Mouse (Mus musculus) 3134 (cell line): ENCODE results near the gene C130073F10Rik.
"Not testable (repeated sequence)": the region's sequence is repeated elsewhere in the genome, so short reads cannot be mapped to it uniquely, and the experiment has no call there.

Experiments used
- DNase-seq: peaks from one replicate; pipeline ENCODE4 v3.0.0-alpha.2; 2011; ENCODE audit warnings: low spot score; ENCODE audit not compliant: insufficient read length; ENCODE audit errors: extremely low read depth

C130073F10Rik gene

GRCm38 (mm10) chr4:101893656-101894420 lies at the start of gene C130073F10Rik:
C130073F10Rik (minus strand) TSS chr4:101893789.
- DNase-seq, result no peak

DNA sequence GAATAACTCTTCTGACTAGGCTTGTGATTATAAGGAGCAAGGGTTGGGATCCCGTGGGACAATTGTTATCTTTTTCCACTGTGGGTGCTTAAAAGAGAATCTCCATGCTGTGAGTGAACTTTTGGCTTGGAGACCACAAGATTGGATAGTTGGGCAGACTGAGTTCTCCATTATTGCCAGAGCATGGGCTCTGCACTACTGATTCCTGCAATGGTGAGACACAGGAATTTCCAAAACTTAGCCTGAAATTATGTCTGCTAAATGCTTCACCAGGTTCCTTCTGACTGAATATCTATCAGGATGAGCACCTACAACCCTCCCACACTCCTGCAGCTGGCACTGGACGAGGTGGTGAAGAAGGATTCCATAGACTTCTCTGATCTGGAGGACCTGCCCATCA lies 46.5 kb upstream of the C130073F10Rik start, which contains the start of gene Gm12794:
Gene Gm12794 (plus strand): TSS at position 301 of the 400 bp plus-strand sequence.
- not testable (repeated sequence) for DNase-seq

DNA sequence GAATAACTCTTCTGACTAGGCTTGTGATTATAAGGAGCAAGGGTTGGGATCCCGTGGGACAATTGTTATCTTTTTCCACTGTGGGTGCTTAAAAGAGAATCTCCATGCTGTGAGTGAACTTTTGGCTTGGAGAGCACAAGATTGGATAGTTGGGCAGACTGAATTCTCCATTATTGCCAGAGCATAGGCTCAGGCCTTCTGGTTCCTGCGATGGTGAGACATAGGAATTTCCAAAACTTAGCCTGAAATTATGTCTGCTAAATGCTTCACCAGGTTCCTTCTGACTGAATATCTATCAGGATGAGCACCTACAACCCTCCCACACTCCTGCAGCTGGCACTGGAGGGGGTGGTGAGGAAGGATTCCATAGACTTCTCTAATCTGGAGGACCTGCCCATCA lies 15.2 kb upstream of the C130073F10Rik start, which contains the start of gene Gm12800:
Gene Gm12800 (plus strand): TSS at position 301 of the 400 bp plus-strand sequence.
- not testable (repeated sequence) for DNase-seq

- DNase-seq, result no peak
These were observed 4.2 kb downstream of the C130073F10Rik start for GRCm38 (mm10) chr4:101889377-101889776.

DNA sequence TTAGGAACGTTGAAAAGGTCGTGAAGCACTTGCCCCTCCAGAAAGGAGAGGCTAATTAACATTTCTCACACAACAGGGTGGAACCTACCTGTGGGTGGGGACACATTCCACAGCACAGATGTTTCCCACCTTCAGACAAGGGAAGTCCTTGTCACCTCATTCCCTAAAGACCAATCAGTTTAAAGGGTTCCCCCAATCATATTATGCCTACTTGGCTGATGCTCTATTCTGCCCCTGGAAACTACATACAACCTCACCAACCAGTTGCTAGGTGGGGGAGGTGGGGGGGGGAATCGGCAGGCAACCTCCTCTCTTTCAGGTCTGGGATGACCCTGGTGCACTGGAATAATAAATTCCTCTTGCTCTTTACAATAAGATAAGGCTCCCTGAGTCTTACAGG lies 9.9 kb downstream of the C130073F10Rik start:
- DNase-seq, result no peak

- DNase-seq, result not testable (repeated sequence)
These were observed 17.9 kb downstream of the C130073F10Rik start for GRCm38 (mm10) chr4:101875687-101876086.

GRCm38 (mm10) chr4:101872031-101872430 lies 21.6 kb downstream of the C130073F10Rik start:
- not testable (repeated sequence) for DNase-seq

DNA sequence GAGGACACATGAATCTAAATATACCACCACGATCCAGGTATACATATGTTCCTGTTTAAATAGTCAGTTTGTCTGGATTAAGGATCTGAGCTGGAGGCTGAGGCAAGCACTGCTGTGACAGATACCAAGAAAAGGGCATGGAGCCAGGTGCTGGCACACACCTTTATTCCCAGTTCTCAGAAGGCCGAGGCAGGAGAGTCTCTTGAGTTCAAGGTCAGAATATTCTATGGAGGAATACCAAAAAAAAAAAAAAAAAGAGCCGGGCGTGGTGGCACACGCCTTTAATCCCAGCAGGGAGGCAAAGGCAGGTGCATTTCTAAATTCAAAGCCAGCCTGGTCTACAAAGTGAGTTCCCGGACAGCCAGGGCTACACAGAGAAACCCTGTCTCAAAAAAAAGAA lies 31.3 kb downstream of the C130073F10Rik start:
- no peak for DNase-seq

DNA sequence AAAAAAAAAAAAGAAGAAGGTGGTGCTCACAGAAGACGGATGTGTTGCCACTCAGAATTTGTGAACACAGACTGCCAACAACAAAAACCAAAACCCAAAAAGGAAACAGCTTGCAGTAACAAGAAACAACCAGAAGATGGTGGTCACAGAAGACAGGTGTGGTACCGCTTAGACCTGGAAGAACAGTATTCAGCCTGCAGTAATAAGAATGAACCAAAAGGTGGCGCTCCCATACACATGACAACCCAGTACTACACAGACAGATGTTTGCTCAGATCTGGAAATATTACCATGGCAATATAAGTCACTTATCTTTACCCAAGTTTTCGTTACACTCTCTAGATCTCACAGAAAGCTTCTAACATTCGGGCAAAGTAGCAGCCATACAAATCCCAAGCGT lies 32.7 kb downstream of the C130073F10Rik start:
- DNase-seq, result no peak

DNA sequence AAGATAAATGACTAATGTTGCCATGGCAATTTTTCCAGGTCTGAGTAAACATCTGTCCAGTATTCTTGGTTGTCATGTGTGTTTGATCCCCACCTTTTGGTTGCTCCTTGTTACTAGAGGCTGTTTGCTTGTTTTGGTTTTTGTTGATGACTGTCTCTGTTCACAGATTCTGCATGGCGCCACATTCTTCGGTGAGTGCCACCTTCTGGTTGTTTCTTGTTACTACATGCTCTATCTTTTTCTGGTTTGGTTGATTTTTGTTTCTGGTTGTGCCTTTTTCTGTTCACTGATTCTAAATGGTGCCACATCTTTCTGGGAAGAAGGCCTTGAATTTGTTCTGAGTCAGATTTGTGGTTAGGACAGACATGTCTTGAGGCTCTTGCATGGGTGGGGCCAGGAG lies 42.7 kb downstream of the C130073F10Rik start:
- no peak for DNase-seq

GRCm38 (mm10) chr4:101843923-101844322 lies 49.7 kb downstream of the C130073F10Rik start, which contains the start of gene B020004J07Rik:
B020004J07Rik (minus strand) TSS chr4:101844023.
- DNase-seq, result not testable (repeated sequence)
